Mouse (Mus musculus) testis, adult 2 months (tissue): ENCODE data around the gene Rsph1.

Experiments
- CTCF ChIP-seq: fragments of 200-500 bp; IDR thresholded peaks from 2 replicates; pipeline ENCODE4 v1.5.1; 2012; ENCODE audit warnings: low read depth, mild to moderate bottlenecking, inconsistent platforms, low read length, moderate library complexity; ENCODE audit not compliant: control insufficient read depth, insufficient read depth, insufficient replicate concordance
- POLR2A ChIP-seq: fragments of 200-500 bp; IDR thresholded peaks from 2 replicates; pipeline ENCODE4 v1.6.1; 2012; ENCODE audit warnings: low read depth, mild to moderate bottlenecking, inconsistent platforms, low read length, moderate library complexity; ENCODE audit not compliant: control insufficient read depth

- no peak for TF ChIP-seq CTCF
- no peak for TF ChIP-seq POLR2A
These were observed 6.9 kb downstream of the Rsph1 start for GRCm38 (mm10) chr17:31270246-31270645.
